8 mouse cellular contexts compared by ENCODE assay signal in genomic region chr16:31947901-31948316, GRCm38 (mm10). TPM values are rescaled to one million over a fixed set of nuclear protein-coding genes. Genes with fewer than 3 reads are reported as not detected.
DNase-seq lines count a peak whose midpoint lies in the region; ATAC-seq lines count a peak whose summit lies in the region.

No protein-coding gene starts in this region.

- H3K9me3 ChIP-seq in hindbrain, embryonic 13.5 days: no peaks in the 10 kb centered on the region
- H3K9me3 ChIP-seq in midbrain, embryonic 13.5 days: no peaks in the 10 kb centered on the region

- peaks cover 33% of the 10 kb centered on the region for H3K36me3 ChIP-seq in hindbrain, embryonic 13.5 days
- H3K36me3 ChIP-seq in midbrain, embryonic 13.5 days: peaks cover 34% of the 10 kb centered on the region

- H3K4me1 ChIP-seq in hindbrain, embryonic 13.5 days (replicated peaks): peaks cover 57% of the 10 kb centered on the region
- H3K4me1 ChIP-seq in midbrain, embryonic 13.5 days (replicated peaks): peaks cover 52% of the 10 kb centered on the region

- peak overlapping the region; percentile 93 for H3K27ac ChIP-seq in hindbrain, embryonic 13.5 days
- peak overlapping the region; percentile 90 for H3K27ac ChIP-seq in midbrain, embryonic 13.5 days

- peak overlapping the region; percentile 94 for H3K4me2 ChIP-seq in hindbrain, embryonic 13.5 days
- peak overlapping the region; percentile 86 for H3K4me2 ChIP-seq in midbrain, embryonic 13.5 days (replicated peaks)

- under 1% methylated on average over 38 of the region's 38 CpGs for WGBS in hindbrain, embryonic 13.5 days
- under 1% methylated on average over 38 of the region's 38 CpGs for WGBS in midbrain, embryonic 13.5 days

- ATAC-seq in hindbrain, embryonic 13.5 days (ENCODE audit: low FRiP score): peak; percentile 68
- ATAC-seq in midbrain, embryonic 13.5 days: no peak

- peak overlapping the region; percentile 91 for H3K4me3 ChIP-seq in hindbrain, embryonic 13.5 days
- H3K4me3 ChIP-seq in midbrain, embryonic 13.5 days (replicated peaks): peak overlapping the region; percentile 72

- H3K27me3 ChIP-seq in hindbrain, embryonic 13.5 days: no peaks in the 10 kb centered on the region
- no peaks in the 10 kb centered on the region for H3K27me3 ChIP-seq in midbrain, embryonic 13.5 days

- peak overlapping the region; percentile 93 for H3K9ac ChIP-seq in hindbrain, embryonic 13.5 days
- H3K9ac ChIP-seq in midbrain, embryonic 13.5 days (replicated peaks): peak overlapping the region; percentile 85

- peak; percentile 60 for DNase-seq in cerebellum, adult 9-10 months
- DNase-seq in cerebellum, postnatal 14 days: no peak
- peak; percentile 9 for DNase-seq in ovary, postnatal 10 days (ENCODE audit: low spot score)
- DNase-seq in ovary, adult 18-20 months (ENCODE audit: low spot score): no peak
- DNase-seq in embryo, embryonic 11 days: no peak
- DNase-seq in thymus, adult 18-20 months: no peak

RNA-seq across cellular contexts. Expression of gene 0610012G03Rik, which starts 0.4 kb away (rescaled TPM):
- polyA plus RNA-seq in hindbrain, embryonic 13.5 days (2015; fragmentation: Nextera tagmentation; extraction: Ambion mirVana): 105 and 113 TPM in 2 replicates
- 100 and 104 TPM in 2 replicates for polyA plus RNA-seq in midbrain, embryonic 13.5 days (2015; fragmentation: Nextera tagmentation; extraction: Ambion mirVana)

RNA-seq across cellular contexts. Expression of gene Ncbp2, which starts 0.4 kb away (rescaled TPM):
- polyA plus RNA-seq in hindbrain, embryonic 13.5 days (2015; fragmentation: Nextera tagmentation; extraction: Ambion mirVana): 107 and 112 TPM in 2 replicates
- 118 and 122 TPM in 2 replicates for polyA plus RNA-seq in midbrain, embryonic 13.5 days (2015; fragmentation: Nextera tagmentation; extraction: Ambion mirVana)

RNA-seq across cellular contexts. Expression of gene Pigz, which starts 14.3 kb away (rescaled TPM):
- polyA plus RNA-seq in hindbrain, embryonic 13.5 days (2015; fragmentation: Nextera tagmentation; extraction: Ambion mirVana): 2.3 and 3.4 TPM in 2 replicates
- 2.5 and 3.3 TPM in 2 replicates for polyA plus RNA-seq in midbrain, embryonic 13.5 days (2015; fragmentation: Nextera tagmentation; extraction: Ambion mirVana)

RNA-seq across cellular contexts. Expression of gene Senp5, which starts 55.2 kb away (rescaled TPM):
- 17.5 and 18.5 TPM in 2 replicates for polyA plus RNA-seq in hindbrain, embryonic 13.5 days (2015; fragmentation: Nextera tagmentation; extraction: Ambion mirVana)
- 19.0 and 20.6 TPM in 2 replicates for polyA plus RNA-seq in midbrain, embryonic 13.5 days (2015; fragmentation: Nextera tagmentation; extraction: Ambion mirVana)

Comparison
In these comparisons a context has a peak if more than half of its experiments do, and no peak if none do; other contexts are left out.
1. DNase-seq: peak in cerebellum, adult 9-10 months (single experiment) and ovary, postnatal 10 days (single experiment); none in cerebellum, postnatal 14 days (0 of 2), ovary, adult 18-20 months (single experiment), embryo, embryonic 11 days (single experiment) and thymus, adult 18-20 months (0 of 2).